In the genomic region with DNA sequence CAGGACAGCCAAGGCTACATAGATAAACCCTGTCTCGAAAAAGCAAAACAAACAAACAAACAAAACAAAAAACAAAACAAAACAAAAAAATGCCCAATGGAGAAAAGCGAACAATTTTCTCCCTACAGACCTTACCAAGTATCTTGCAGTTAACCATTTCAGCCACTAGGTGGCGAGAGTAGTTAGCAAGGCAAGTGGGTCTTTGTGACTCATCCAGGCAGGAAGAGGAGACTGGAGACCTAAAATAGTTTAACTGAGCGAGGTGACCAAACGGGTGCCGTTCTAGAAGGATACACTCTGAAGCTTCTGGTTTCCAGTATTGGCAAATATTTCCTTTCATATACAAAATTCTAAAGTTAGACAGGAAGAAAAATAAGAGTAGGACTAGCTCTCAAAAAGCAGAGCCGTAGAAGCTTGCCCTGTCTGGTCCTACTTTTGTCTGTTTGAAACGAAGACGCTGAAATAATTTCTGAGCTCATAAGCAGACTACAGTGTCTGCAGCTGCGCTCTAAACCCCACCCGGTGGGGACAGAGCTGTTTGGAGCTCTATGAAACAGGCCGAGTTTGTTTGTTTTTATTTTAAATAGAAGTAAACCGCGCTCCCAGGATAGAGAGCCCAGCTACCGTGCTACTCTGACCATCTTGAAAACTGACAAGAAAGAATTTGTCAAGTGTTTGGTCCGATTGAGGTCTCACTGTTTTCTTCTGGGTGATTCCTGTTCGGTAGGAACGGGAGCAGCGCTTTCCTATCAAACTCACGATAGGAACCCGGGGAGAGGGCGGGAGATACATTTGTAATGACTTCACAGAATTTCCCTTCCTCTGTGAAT, we compare ENCODE assay signal across 8 mouse cellular contexts. TPM values are rescaled to one million over a fixed set of nuclear protein-coding genes. Genes with fewer than 3 reads are reported as not detected.
DNase-seq lines count a peak whose midpoint lies in the region; ATAC-seq lines count a peak whose summit lies in the region.

No protein-coding gene starts in this region.

- 0 out of 2 replicates have a peak overlapping the region, but pooled peaks have one; percentile 5 for H3K9ac ChIP-seq in hindbrain, embryonic 16.5 days (ENCODE audit: low read depth, low read length)

- H3K27me3 ChIP-seq in hindbrain, embryonic 16.5 days (replicated peaks; ENCODE audit: control insufficient read depth, insufficient read depth, low read length) = no peaks in the 10 kb centered on the region

- H3K4me2 ChIP-seq in hindbrain, embryonic 16.5 days (ENCODE audit: low read length) = peak overlapping the region; percentile 18

- no peak overlapping the region for H3K4me3 ChIP-seq in hindbrain, embryonic 16.5 days (ENCODE audit: low read length)

- peak; percentile 85 for ATAC-seq in hindbrain, embryonic 16.5 days

- peak; percentile 29 for DNase-seq in WW6 (ENCODE audit: low read depth, low spot score)
- DNase-seq in cerebellum, postnatal 25 days = peak; percentile 57 to 84
- peak; percentile 72 to 91 for DNase-seq in frontal cortex, postnatal 36 days (ENCODE audit: low spot score in 2 of 2)
- peak; percentile 81 for DNase-seq in left cerebral cortex, adult 11 months (ENCODE audit: low spot score)
- peak; percentile 97 for DNase-seq in lung, postnatal 36 days
- peak; percentile 87 for DNase-seq in right cerebral cortex, adult 18-20 months
- peak; percentile 78 for DNase-seq in yolk sac, embryonic 10.5 days (ENCODE audit: low spot score)

- H3K9me3 ChIP-seq in hindbrain, embryonic 16.5 days (ENCODE audit: control insufficient read depth, low read length) = no peaks in the 10 kb centered on the region

- no peaks in the 10 kb centered on the region for H3K36me3 ChIP-seq in hindbrain, embryonic 16.5 days (ENCODE audit: control insufficient read depth, insufficient read depth, low read length)

- peak overlapping the region; percentile 11 for H3K27ac ChIP-seq in hindbrain, embryonic 16.5 days (ENCODE audit: low read depth, low read length)

- no peaks in the 10 kb centered on the region; the same call in 1 of the 2 replicates for H3K4me1 ChIP-seq in hindbrain, embryonic 16.5 days (ENCODE audit: control insufficient read depth, insufficient read depth, low read depth, low read length)

- 40% methylated on average over 22 of the region's 22 CpGs for WGBS in hindbrain, embryonic 16.5 days

RNA-seq across cellular contexts. Expression of gene Gm10309, which starts 31.0 kb away (rescaled TPM):
- 0.36 and 0.45 TPM in 2 replicates for polyA plus RNA-seq in hindbrain, embryonic 16.5 days (2015; fragmentation: Nextera tagmentation; extraction: Ambion mirVana)

Comparison
In these comparisons a context has a peak if more than half of its experiments do, and no peak if none do; other contexts are left out.
1. DNase-seq: peak in every context shown above with its lines; median percentile 97 in lung, postnatal 36 days; 87 in right cerebral cortex, adult 18-20 months; 82 in frontal cortex, postnatal 36 days; 81 in left cerebral cortex, adult 11 months; 78 in yolk sac, embryonic 10.5 days; 70 in cerebellum, postnatal 25 days; 29 in WW6.